Mouse (Mus musculus) mouse trophoblast stem cell (cell line): ENCODE data around the gene Nr4a2.

Experiments used
- in situ Hi-C, 2 experiments: fragments of 300-500 bp; cut with MseI, MboI; formaldehyde crosslinking; loops; 2 replicates in 1 of 2; 3 replicates in 1 of 2; pipeline ENCODE4 v1.15.1; 2025

Gene Nr4a2

DNA sequence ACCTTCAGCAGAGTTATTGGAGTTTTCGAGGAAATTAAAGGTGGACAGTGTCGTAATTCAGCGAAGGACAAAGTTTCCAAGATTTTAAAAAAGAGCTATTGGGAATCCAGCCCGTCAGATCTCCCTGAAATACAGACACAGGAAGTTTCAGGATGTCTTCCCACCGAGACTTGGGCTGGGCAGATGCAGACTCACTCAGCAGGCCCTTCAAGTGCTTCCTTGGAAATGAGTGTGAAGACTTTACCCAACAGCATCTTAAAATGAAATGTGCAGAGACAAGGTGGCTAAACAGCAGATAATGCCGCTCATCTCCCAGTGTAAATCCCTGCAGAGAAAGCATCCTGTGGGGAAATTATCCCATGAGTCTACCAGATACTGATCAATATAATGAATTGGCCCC, 10.9 kb downstream of the Nr4a2 start:
- in situ Hi-C loops: loop anchor here in 1 of 2 experiments (25.0 kb wide), 1 partner anchor 1001 kb away; no protein-coding TSS in a partner anchor

DNA sequence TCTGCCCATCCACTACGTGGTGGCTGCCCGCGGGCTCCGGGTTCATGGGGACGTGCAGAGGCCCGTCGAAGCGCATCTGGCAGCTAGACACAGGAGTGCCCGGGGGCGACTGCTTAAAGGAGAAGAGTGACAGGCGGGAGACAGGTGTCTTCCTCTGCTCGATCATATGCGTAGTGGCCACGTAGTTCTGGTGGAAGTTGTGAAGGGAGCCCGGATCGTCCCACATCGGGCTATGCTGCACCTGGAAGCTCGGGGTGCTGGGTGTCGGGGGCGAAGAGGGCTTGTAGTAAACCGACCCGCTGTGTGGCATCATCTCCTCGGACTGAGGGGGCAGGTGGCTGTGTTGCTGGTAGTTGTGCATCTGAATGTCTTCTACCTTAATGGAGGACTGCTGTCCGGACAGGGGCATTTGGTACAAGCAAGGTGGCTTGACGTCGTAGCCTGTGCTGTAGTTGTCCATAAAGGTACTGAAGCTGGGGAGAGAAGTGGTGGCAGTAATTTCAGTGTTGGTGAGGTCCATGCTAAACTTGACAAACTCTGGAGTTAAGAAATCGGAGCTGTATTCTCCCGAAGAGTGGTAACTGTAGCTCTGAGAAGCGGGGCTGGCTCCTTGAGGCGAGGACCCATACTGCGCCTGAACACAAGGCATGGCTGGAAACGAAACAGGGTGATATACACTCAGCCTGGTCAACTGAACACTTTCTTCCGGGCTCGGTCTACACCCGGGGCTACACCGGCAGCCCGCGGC, 11.8 kb downstream of the Nr4a2 start:
- in situ Hi-C loops: loop anchor here in 1 of 2 experiments (25.0 kb wide), 1 partner anchor 1000 kb away; no protein-coding TSS in a partner anchor

DNA sequence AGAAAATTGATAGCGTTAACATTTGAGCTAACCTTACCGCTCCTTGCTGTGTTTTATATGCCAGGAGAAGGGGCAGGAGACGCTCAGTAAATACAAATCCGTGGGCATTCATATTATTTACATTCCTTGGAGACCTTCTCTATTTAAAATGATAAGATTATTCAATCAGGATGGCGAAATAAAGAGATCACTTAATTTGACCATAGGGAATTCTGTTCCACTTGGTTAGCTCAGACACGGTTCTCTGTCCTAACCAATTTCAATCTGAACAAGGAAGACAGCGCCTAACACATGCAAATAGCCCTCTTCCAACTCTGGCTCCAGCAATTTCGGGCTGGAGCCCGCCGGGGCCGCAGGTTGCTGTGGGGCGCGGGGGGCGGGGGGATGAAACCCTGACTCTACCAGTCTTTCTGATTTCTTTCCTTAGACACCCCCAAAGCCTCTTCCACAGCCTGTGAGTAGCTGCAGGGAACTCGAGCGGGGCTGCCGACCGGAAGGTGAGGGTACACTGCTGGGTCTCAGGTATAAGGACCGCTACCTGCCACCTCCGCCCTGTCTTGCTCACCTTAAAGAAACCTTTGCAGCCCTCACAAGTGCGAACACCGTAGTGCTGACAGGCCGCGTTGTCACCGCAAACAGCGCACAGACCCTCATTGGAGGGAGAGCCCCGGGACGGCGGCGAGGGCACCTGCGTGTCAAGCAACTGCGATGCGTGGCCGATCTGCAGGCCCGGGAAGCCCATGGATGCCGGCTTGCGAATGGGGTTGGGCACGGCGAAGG, 12.6 kb downstream of the Nr4a2 start:
- in situ Hi-C loops: loop anchor here in 1 of 2 experiments (25.0 kb wide), 1 partner anchor 999 kb away; no protein-coding TSS in a partner anchor

DNA sequence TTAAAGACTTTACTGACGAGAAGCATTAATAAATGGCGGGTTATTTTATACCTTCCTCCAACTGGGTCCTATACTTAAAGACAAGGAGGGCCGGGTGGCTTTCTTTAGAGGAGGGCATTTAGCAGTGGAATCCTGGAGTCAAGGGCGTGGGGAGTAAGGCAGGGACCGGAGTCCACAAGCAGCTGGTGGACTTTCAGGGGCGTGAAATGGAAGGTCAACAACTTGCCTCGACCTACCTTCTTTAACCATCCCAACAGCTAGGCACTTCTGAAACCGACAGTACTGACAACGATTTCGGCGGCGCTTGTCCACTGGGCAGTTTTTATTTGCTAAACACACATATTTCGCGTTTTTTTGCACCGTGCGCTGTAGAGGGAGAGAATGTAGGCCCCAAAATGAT, 13.4 kb downstream of the Nr4a2 start:
- in situ Hi-C loops: loop anchor here in 1 of 2 experiments (25.0 kb wide), 1 partner anchor 998 kb away; no protein-coding TSS in a partner anchor

DNA sequence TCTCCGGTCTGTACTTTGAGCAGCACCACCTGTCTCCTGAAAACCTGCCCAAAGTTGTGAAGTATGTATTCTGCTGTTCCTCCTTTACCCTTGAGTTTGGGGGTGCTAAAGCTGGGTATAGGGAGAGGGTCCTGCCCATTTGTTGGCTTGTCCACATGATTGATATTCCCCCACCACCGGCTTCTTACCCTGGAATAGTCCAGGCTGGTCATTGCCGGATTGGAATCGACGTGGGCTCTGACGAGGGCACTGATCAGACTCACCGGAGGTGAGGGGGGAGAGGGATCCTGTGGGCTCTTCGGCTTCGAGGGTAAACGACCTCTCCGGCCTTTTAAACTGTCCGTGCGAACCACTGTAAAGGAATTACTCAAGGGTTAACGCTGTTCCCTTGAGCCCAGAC, 13.9 kb downstream of the Nr4a2 start:
- in situ Hi-C loops: loop anchor here in 1 of 2 experiments (25.0 kb wide), 1 partner anchor 998 kb away; no protein-coding TSS in a partner anchor

DNA sequence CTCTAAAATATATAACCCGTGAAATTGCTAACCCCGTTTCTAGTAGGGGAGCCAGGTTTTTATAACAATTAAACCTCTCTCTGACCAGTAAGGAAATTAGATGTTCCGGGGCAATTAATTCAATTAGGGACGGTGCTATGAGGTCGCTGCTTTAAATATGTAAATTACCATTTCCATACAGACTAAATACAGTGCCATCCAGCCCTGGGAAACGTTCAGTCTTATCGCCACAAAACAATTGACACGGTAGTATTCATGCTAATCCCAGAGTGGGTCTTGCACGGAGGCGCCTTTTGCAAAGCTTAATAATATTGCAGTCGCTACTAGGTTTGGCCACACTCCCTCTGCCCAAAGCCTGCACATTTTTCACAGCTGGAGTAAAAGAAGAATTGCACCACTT, 14.5 kb downstream of the Nr4a2 start:
- in situ Hi-C loops: loop anchor here in 1 of 2 experiments (25.0 kb wide), 1 partner anchor 997 kb away; no protein-coding TSS in a partner anchor

DNA sequence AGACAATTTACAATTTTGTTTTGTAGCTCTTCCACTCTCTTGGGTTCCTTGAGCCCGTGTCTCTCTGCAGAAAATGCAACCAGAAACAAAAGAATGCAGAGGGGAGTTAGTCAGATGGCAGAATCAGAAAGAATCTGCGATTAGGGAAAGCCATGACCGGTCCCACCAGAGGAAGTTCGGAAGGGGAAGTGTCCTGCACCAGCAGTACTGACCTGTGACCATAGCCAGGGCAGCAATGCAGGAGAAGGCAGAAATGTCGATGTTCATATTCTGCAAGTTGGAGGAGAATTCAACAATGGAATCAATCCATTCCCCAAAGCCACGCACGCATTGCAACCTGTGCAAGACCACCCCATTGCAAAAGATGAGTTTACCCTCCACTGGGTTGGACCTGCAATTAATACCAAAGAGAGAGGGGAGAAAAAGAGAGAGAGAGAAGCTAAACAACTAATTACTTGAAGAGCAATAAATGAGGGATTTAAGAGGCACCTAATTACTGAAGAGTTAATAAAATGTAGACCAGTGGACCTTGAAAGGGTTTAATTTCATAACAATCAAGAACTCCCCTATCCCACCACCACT, 15.4 kb downstream of the Nr4a2 start:
- in situ Hi-C loops: loop anchor here in 1 of 2 experiments (25.0 kb wide), 1 partner anchor 996 kb away; no protein-coding TSS in a partner anchor

DNA sequence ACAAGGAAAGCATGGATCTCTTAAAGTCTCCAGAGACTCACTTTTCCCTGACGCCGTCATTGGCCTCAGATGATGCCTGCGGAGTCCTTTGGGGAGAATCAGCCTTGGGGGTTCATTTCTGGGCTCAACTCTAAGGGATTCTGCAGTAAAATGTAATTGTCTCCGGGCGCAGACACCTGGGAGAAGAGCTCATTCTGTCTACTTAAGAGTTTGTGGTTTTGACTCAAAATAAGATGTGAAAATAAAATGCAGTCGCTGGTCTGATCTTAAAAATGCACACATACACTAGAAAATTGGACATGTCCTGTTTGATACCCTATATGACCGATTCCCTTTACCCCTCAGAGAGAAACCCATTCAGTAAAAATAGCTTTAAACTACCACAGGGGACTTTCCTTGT, 18.4 kb downstream of the Nr4a2 start:
- in situ Hi-C loops: loop anchor here in 1 of 2 experiments (25.0 kb wide), 1 partner anchor 993 kb away; no protein-coding TSS in a partner anchor

DNA sequence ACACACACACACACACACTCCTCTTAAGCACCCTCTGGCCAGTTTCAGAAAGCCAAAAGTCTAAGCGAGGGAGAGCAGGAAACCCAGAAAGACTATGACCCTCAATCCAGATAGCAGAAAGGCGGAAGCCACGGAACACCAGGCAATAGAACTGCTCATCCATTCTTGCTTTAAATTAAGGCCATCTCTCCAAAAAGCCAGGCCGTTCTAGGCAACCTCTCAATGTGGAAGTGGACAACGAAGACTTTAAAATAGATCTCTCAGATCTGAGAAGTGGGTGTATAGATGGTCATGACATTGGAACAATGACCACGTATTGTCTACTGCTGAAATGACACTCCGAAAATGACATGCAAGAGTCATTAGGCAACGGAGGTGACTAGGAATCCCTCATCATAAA, 19.1 kb downstream of the Nr4a2 start:
- in situ Hi-C loops: loop anchor here in 1 of 2 experiments (25.0 kb wide), 1 partner anchor 992 kb away; no protein-coding TSS in a partner anchor

DNA sequence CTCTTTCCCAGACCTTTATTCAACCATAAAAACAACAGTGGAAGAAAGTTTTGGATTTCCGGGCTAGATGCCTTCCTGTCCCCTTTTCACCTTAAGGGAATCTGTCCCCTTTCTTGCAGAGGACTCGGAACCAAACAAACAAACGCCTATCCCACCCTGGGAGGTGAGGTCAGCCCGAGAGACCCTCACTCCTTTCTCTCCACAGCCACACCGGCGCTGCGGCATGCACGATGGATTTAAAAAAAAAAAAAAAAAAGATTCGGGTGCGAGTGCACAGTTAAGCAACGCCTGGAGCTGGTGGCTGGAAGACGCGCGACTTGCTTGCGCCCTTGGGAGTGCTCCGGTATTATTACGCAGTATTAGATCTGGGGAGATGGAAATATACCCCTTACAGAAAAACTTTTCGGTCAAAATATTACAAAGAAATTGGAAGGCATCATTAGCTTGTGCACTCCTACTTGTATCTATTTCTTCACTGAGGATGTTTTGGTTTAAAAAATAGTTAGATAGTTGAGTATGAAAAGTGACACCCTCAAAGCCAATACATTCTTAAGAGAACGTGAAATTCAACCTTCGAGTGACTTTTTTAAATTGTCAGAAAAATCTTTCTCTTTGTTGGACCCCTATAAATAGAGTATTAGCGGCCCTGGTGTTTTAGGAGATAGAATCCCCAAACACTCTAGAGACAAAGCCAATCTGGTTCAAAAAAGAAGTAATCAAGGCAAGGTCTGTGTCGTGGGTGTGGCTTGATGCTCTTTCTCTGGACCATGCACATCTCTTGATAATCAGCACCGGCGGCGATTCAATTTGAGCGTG, 19.8 kb downstream of the Nr4a2 start:
- in situ Hi-C loops: loop anchor here in 1 of 2 experiments (25.0 kb wide), 1 partner anchor 992 kb away; no protein-coding TSS in a partner anchor

DNA sequence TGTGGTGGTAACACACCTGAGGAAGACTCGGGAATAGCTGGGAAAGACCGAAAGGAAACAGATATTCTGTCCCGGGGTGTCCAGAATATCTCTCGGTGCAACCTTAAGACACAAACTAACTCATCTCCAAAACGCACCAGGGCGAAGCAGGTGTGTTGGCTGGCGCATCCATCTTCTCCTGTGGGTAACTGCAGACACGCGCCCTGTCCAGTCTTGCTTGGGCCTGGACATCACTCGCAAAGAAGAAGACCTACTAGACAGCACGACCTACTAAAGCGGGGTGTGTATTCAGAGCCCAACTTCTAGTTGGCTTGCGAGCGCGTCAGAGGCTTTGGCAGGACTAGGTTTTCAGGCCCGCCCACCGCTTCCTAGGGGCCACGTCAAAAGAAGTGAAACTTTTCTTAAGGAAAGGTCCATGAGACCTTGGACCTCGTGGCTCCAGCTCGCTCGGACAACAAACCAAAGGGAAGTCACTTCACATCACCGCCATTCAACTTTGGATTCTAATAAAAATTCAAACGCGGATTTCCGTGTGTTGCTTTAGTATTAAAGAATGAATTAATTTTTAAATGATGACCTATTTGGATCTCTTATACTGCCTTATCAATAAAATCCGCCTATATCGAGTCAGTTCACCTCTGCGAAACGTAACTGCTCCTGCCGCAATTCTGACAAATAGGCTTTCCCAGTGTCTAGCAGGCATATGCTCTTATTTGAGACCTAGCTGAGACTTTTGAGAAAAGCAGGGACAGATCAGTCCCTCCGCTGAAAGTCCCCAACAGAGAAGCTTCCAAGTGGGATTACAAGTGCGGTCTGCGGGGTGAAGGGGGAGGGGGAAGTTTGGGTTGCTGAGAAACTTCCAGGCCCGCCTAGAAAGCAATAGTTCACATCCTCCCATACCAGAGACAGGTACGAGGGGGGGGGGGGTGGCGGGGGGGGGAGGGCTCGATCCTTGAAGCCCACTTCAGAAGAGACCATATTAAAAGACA, 20.7 kb downstream of the Nr4a2 start:
- in situ Hi-C loops: loop anchor here in 1 of 2 experiments (25.0 kb wide), 1 partner anchor 991 kb away; no protein-coding TSS in a partner anchor

DNA sequence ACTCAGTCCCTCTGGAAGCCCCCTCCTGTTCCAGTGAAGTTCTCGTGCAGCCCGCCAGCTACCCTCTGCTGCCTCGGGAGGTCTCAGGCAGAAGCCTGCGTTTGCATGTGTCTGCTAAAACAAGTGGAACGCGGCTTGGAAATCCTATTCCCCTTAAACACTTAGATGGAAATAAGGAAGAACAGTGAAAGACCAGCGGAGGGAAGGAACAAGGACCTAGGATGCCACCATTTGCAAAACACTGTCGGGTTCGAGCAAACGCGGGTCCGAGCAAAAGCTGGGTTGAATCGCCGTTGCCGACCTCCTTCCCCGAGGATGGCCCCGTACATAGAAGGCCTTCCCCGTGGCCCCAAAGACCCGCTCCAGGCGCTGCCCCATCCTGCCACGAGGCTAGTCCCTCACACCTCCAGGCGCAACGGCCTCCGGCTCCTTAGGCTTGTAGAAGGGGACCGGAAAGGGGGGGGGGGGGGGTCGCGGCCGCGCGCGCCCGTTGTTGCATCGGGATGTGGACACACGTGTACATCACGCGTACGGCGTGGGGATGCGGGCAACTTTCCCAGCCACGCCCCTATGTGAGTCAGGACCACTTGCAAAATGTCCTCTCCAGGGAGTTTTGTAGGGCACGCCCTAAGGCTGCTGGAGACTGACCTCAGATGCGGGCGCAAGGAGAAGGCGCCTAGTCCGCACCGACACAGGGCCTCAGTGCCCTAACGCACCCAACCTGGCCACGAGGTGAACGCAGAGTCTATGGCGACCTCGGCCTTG, 21.5 kb downstream of the Nr4a2 start:
- in situ Hi-C loops: loop anchor here in 1 of 2 experiments (25.0 kb wide), 1 partner anchor 990 kb away; no protein-coding TSS in a partner anchor

DNA sequence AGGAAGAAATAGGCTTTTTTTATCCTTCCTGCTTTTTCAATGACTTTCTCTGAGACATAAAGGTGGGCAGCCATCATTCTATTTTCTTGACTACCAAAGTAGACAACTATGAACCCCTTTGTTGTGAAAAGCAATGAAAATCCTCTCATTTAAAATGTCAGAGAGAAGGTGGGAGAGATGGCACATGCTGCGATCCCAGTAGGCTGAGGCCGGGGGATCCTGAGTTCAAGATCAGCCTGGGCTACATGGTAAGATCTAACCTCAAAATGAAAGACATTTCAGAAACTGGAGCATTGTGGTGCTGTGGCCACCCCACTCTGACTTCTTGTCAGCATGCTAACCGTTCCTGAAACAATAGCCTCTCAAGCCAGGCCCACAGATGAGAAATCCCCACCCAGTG, 23.6 kb downstream of the Nr4a2 start:
- in situ Hi-C loops: loop anchor here in 1 of 2 experiments (25.0 kb wide), 1 partner anchor 988 kb away; no protein-coding TSS in a partner anchor

DNA sequence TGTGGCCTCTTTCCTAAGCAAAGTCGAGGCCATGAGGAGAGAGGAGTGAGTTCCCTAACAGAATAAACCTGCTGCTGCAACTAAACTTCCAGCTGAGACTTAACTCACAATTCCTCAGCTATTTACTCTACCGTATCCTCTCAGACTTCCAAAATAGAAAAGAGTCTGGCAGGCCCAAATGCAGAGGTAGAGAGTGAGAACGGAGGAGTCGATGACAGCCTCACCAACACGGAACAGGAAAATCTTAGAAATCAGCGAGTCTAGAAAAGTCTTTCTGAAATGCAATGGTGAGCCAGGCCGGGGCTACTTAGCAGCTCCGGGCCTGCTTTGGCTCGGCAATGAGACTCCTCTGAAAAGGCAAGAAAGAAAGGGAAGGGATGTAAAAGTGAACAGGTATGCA, 51.4 kb downstream of the Nr4a2 start:
- in situ Hi-C loops: no loop called here

DNA sequence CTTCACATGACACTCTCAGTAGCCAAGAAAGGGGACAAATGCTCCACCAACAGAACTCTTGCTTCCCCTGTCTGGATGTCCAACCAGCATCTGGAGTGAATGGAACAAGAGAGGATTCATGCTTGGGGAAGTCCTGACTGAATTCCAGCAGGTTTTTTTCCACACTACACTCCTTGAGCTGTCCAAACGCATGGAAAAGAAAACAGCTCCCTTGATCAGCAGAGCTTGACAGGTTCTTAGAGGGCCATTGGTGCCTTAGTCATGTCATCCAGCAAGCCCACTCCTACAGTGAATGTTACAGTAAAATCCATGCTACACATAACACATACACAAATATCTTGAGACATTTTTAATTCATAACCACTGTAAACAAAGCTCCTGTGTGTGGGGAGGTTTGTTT, 60.3 kb downstream of the Nr4a2 start:
- in situ Hi-C loops: no loop called here
